Mouse (Mus musculus): ENCODE measurements at regions not wholly inside any gene's neighbourhood (a gene's known extent, or its start where the extent isn't known, plus 50 kb on each side); places are given as distances from the start of the nearest gene placed in this dataset.
A peak's percentile ranks its signal among the peaks of the same experiment; 100 is the strongest.

- H3K9me3 ChIP-seq (replicated peaks; ENCODE audit: low read length), result no peaks in the 10 kb centered on the region
- H3K4me1 ChIP-seq (replicated peaks; ENCODE audit: insufficient read depth, low read length), result peaks cover 5% of the 10 kb centered on the region; the same call in 1 of the 2 replicates
- no peak overlapping the region for H3K4me2 ChIP-seq (ENCODE audit: low read length)
- no peaks in the 10 kb centered on the region for H3K27me3 ChIP-seq (ENCODE audit: insufficient read depth, low read length)
- H3K4me3 ChIP-seq (replicated peaks; ENCODE audit: low read depth, low read length), result no peak overlapping the region
- no peak for ATAC-seq (replicated peaks; ENCODE audit: low FRiP score, low read depth)
- no peaks in the 10 kb centered on the region for H3K36me3 ChIP-seq (ENCODE audit: insufficient read depth, low read length)
- no peak overlapping the region for H3K9ac ChIP-seq (ENCODE audit: low read depth, low read length)
- H3K27ac ChIP-seq, result no peak overlapping the region
- 83% methylated on average over 12 of the region's 12 CpGs for WGBS
- DNase-seq (ENCODE audit: low spot score), result no peak
- TF ChIP-seq CTCF (IDR thresholded peaks at IDR 0.05; ENCODE audit: low read depth), result no peak
Observed at GRCm38 (mm10) chr9:115382824-115383475, 72.7 kb upstream of the Stt3b start.

- no peak for ATAC-seq (replicated peaks; ENCODE audit: low FRiP score, low read depth)
- WGBS, result 48% methylated on average over 4 of the region's 4 CpGs
- no peak overlapping the region for H3K9ac ChIP-seq (ENCODE audit: low read depth, low read length)
- DNase-seq (ENCODE audit: low spot score), result peak; percentile 59
- no peak overlapping the region; the same call in 1 of the 2 replicates for H3K27ac ChIP-seq
- no peak for TF ChIP-seq CTCF (IDR thresholded peaks at IDR 0.05; ENCODE audit: low read depth)
- no peaks in the 10 kb centered on the region for H3K36me3 ChIP-seq (ENCODE audit: insufficient read depth, low read length)
- H3K4me3 ChIP-seq (replicated peaks; ENCODE audit: low read depth, low read length), result no peak overlapping the region
- H3K27me3 ChIP-seq (ENCODE audit: insufficient read depth, low read length), result no peaks in the 10 kb centered on the region
- no peak overlapping the region for H3K4me2 ChIP-seq (ENCODE audit: low read length)
- peaks cover 5% of the 10 kb centered on the region; the same call in 1 of the 2 replicates for H3K4me1 ChIP-seq (replicated peaks; ENCODE audit: insufficient read depth, low read length)
- H3K9me3 ChIP-seq (replicated peaks; ENCODE audit: low read length), result no peaks in the 10 kb centered on the region
Observed at GRCm38 (mm10) chr9:115383935-115384334, 73.7 kb upstream of the Stt3b start.

- TF ChIP-seq CTCF (IDR thresholded peaks at IDR 0.05; ENCODE audit: low read depth), result no peak
- ATAC-seq (replicated peaks; ENCODE audit: low FRiP score, low read depth), result no peak
- Histone ChIP-seq H3K4me2 (ENCODE audit: low read length) (no peak overlapping the region), H3K4me3 (replicated peaks; ENCODE audit: low read depth, low read length) (no peak overlapping the region), H3K36me3 (ENCODE audit: insufficient read depth, low read length) (no peaks in the 10 kb centered on the region), H3K9me3 (replicated peaks; ENCODE audit: low read length) (no peaks in the 10 kb centered on the region), H3K9ac (ENCODE audit: low read depth, low read length) (no peak overlapping the region), H3K27me3 (ENCODE audit: insufficient read depth, low read length) (no peaks in the 10 kb centered on the region), H3K4me1 (replicated peaks; ENCODE audit: insufficient read depth, low read length) (peaks cover 5% of the 10 kb centered on the region; the same call in 1 of the 2 replicates), H3K27ac (no peak overlapping the region; the same call in 1 of the 2 replicates)
- 56% methylated on average over 1 of the region's 1 CpGs for WGBS
- peak; percentile 80 for DNase-seq (ENCODE audit: low spot score)
Observed at GRCm38 (mm10) chr9:115384345-115384744, 74.1 kb upstream of the Stt3b start.

GRCm38 (mm10) chr9:115387471-115388360, 77.5 kb upstream of the Stt3b start:
- DNase-seq (ENCODE audit: low spot score) (no peak), ATAC-seq (replicated peaks; ENCODE audit: low FRiP score, low read depth) (no peak)
- 82% methylated on average over 26 of the region's 26 CpGs for WGBS

GRCm38 (mm10) chr9:115388361-115388759, 78.1 kb upstream of the Stt3b start:
- Histone ChIP-seq H3K4me3 (replicated peaks; ENCODE audit: low read depth, low read length) (no peak overlapping the region), H3K4me2 (ENCODE audit: low read length) (no peak overlapping the region), H3K36me3 (ENCODE audit: insufficient read depth, low read length) (no peaks in the 10 kb centered on the region), H3K4me1 (replicated peaks; ENCODE audit: insufficient read depth, low read length) (peaks cover 11% of the 10 kb centered on the region; the same call in 1 of the 2 replicates), H3K27me3 (ENCODE audit: insufficient read depth, low read length) (no peaks in the 10 kb centered on the region), H3K27ac (no peak overlapping the region), H3K9me3 (replicated peaks; ENCODE audit: low read length) (no peaks in the 10 kb centered on the region), H3K9ac (ENCODE audit: low read depth, low read length) (no peak overlapping the region)
- ATAC-seq (replicated peaks; ENCODE audit: low FRiP score, low read depth) (no peak), DNase-seq (ENCODE audit: low spot score) (no peak)
- TF ChIP-seq CTCF (IDR thresholded peaks at IDR 0.05; ENCODE audit: low read depth), result no peak
- 92% methylated on average over 11 of the region's 11 CpGs for WGBS

More at GRCm38 (mm10) chr9:115387471-115388360, 77.5 kb upstream of the Stt3b start:
- no peaks in the 10 kb centered on the region for H3K9me3 ChIP-seq (replicated peaks; ENCODE audit: low read length)
- peaks cover 14% of the 10 kb centered on the region; the same call in 1 of the 2 replicates for H3K4me1 ChIP-seq (replicated peaks; ENCODE audit: insufficient read depth, low read length)
- H3K4me3 ChIP-seq (replicated peaks; ENCODE audit: low read depth, low read length), result no peak overlapping the region
- H3K27ac ChIP-seq, result no peak overlapping the region
- TF ChIP-seq CTCF (IDR thresholded peaks at IDR 0.05; ENCODE audit: low read depth), result no peak
- no peak overlapping the region for H3K4me2 ChIP-seq (ENCODE audit: low read length)
- H3K36me3 ChIP-seq (ENCODE audit: insufficient read depth, low read length), result no peaks in the 10 kb centered on the region
- H3K27me3 ChIP-seq (ENCODE audit: insufficient read depth, low read length), result no peaks in the 10 kb centered on the region
- no peak overlapping the region for H3K9ac ChIP-seq (ENCODE audit: low read depth, low read length)

GRCm38 (mm10) chr9:115389082-115389481, 78.9 kb upstream of the Stt3b start:
- no peaks in the 10 kb centered on the region for H3K27me3 ChIP-seq (ENCODE audit: insufficient read depth, low read length)
- H3K36me3 ChIP-seq (ENCODE audit: insufficient read depth, low read length), result no peaks in the 10 kb centered on the region
- peaks cover 9% of the 10 kb centered on the region; the same call in 1 of the 2 replicates for H3K4me1 ChIP-seq (replicated peaks; ENCODE audit: insufficient read depth, low read length)
- H3K4me3 ChIP-seq (replicated peaks; ENCODE audit: low read depth, low read length), result no peak overlapping the region
- TF ChIP-seq CTCF (IDR thresholded peaks at IDR 0.05; ENCODE audit: low read depth), result no peak
- no peak for DNase-seq (ENCODE audit: low spot score)
- no peak overlapping the region for H3K27ac ChIP-seq
- ATAC-seq (replicated peaks; ENCODE audit: low FRiP score, low read depth), result no peak
- no peaks in the 10 kb centered on the region for H3K9me3 ChIP-seq (replicated peaks; ENCODE audit: low read length)
- H3K4me2 ChIP-seq (ENCODE audit: low read length), result no peak overlapping the region
- 88% methylated on average over 2 of the region's 2 CpGs for WGBS
- no peak overlapping the region for H3K9ac ChIP-seq (ENCODE audit: low read depth, low read length)

Measured in kidney, postnatal 0 days (tissue).